Comparison of ENCODE assay signal across 27 mouse cellular contexts in genomic region chr5:135373601-135374000, GRCm38 (mm10). TPM values are rescaled to one million over a fixed set of nuclear protein-coding genes. Genes with fewer than 3 reads are reported as not detected.
DNase-seq lines count a peak whose midpoint lies in the region; ATAC-seq and TF ChIP-seq lines count a peak whose summit lies in the region.
"Had no signal": no experiment of that assay in that cellular context is flagged by ENCODE, and none has a peak within 500 bp of the region (broad histone marks: within the 10 kb centered on the region; RNA-seq: fewer than 3 reads in every experiment).

No protein-coding gene starts in this region.

- H3K36me3 ChIP-seq in intestine, postnatal 0 days (ENCODE audit: control insufficient read depth, insufficient read depth): peaks cover 62% of the 10 kb centered on the region
- peaks cover 35% of the 10 kb centered on the region for H3K36me3 ChIP-seq in intestine, embryonic 16.5 days (ENCODE audit: control insufficient read depth, insufficient read depth, low read length)
- H3K36me3 ChIP-seq in liver, postnatal 0 days (replicated peaks; ENCODE audit: insufficient read depth, low read length): peaks cover 44% of the 10 kb centered on the region
- peaks cover 53% of the 10 kb centered on the region for H3K36me3 ChIP-seq in liver, embryonic 11.5 days (ENCODE audit: control insufficient read depth, insufficient read depth, low read length)

- no peaks in the 10 kb centered on the region for H3K27me3 ChIP-seq in intestine, postnatal 0 days (replicated peaks; ENCODE audit: control insufficient read depth, insufficient read depth, low read length)
- no peaks in the 10 kb centered on the region for H3K27me3 ChIP-seq in intestine, embryonic 16.5 days (replicated peaks; ENCODE audit: control insufficient read depth, insufficient read depth, low read length)
- no peaks in the 10 kb centered on the region for H3K27me3 ChIP-seq in liver, postnatal 0 days (ENCODE audit: insufficient read depth, low read length)
- no peaks in the 10 kb centered on the region for H3K27me3 ChIP-seq in liver, embryonic 11.5 days (replicated peaks; ENCODE audit: control insufficient read depth, insufficient read depth, low read length)
- H3K27me3 ChIP-seq: forebrain, embryonic 15.5 days; heart, embryonic 15.5 days; liver, embryonic 13.5 days had no signal

- H3K9ac ChIP-seq in intestine, postnatal 0 days (ENCODE audit: low read depth, low read length): no peak overlapping the region
- H3K9ac ChIP-seq in intestine, embryonic 16.5 days (ENCODE audit: low read depth, low read length): no peak overlapping the region
- H3K9ac ChIP-seq in liver, postnatal 0 days (replicated peaks): no peak overlapping the region
- H3K9ac ChIP-seq in liver, embryonic 11.5 days (ENCODE audit: low read depth, low read length): no peak overlapping the region
- H3K9ac ChIP-seq: forebrain, embryonic 15.5 days; heart, embryonic 15.5 days; liver, embryonic 13.5 days had no signal

- H3K9me3 ChIP-seq in intestine, postnatal 0 days (ENCODE audit: control insufficient read depth): no peaks in the 10 kb centered on the region
- no peaks in the 10 kb centered on the region for H3K9me3 ChIP-seq in intestine, embryonic 16.5 days (ENCODE audit: control insufficient read depth, low read length)
- no peaks in the 10 kb centered on the region for H3K9me3 ChIP-seq in liver, postnatal 0 days (ENCODE audit: low read length)
- no peaks in the 10 kb centered on the region for H3K9me3 ChIP-seq in liver, embryonic 11.5 days (ENCODE audit: control insufficient read depth, low read length)
- H3K9me3 ChIP-seq: forebrain, embryonic 15.5 days; heart, embryonic 15.5 days; liver, embryonic 13.5 days had no signal

- no peak overlapping the region for H3K4me2 ChIP-seq in intestine, postnatal 0 days (replicated peaks; ENCODE audit: low read depth)
- no peak overlapping the region for H3K4me2 ChIP-seq in intestine, embryonic 16.5 days (ENCODE audit: low read depth, low read length)
- no peak overlapping the region for H3K4me2 ChIP-seq in liver, postnatal 0 days (ENCODE audit: low read depth, low read length)
- H3K4me2 ChIP-seq in liver, embryonic 11.5 days: no peak overlapping the region
- H3K4me2 ChIP-seq: forebrain, embryonic 15.5 days; heart, embryonic 15.5 days; liver, embryonic 13.5 days had no signal

- ATAC-seq in intestine, postnatal 0 days: no peak
- no peak for ATAC-seq in intestine, embryonic 16.5 days
- ATAC-seq in liver, postnatal 0 days: no peak
- ATAC-seq in liver, embryonic 11.5 days (replicated peaks; ENCODE audit: low FRiP score): no peak
- ATAC-seq: forebrain, embryonic 15.5 days; inflammation-experienced regulatory T-cells, adult 6 months; midbrain, embryonic 16.5 days had no signal

- peaks cover 4% of the 10 kb centered on the region; the same call in 1 of the 2 replicates for H3K4me1 ChIP-seq in intestine, postnatal 0 days (replicated peaks; ENCODE audit: control insufficient read depth, insufficient read depth, low read length)
- H3K4me1 ChIP-seq in intestine, embryonic 16.5 days (ENCODE audit: control insufficient read depth, insufficient read depth, low read length): peaks cover 7% of the 10 kb centered on the region
- H3K4me1 ChIP-seq in liver, postnatal 0 days (ENCODE audit: insufficient read depth): peaks cover 12% of the 10 kb centered on the region
- H3K4me1 ChIP-seq in liver, embryonic 11.5 days (replicated peaks; ENCODE audit: control insufficient read depth, insufficient read depth, low read length): peaks cover 11% of the 10 kb centered on the region

- H3K27ac ChIP-seq in intestine, postnatal 0 days (ENCODE audit: low read depth, low read length): 0 out of 2 replicates have a peak overlapping the region, but pooled peaks have one; percentile 8
- no peak overlapping the region for H3K27ac ChIP-seq in intestine, embryonic 16.5 days (ENCODE audit: low read length)
- no peak overlapping the region for H3K27ac ChIP-seq in liver, postnatal 0 days (ENCODE audit: low read depth)
- no peak overlapping the region for H3K27ac ChIP-seq in liver, embryonic 11.5 days (ENCODE audit: low read depth, low read length)
- H3K27ac ChIP-seq: forebrain, embryonic 15.5 days; heart, embryonic 15.5 days; hindbrain, embryonic 10.5 days; liver, embryonic 13.5 days had no signal

- no peak for TF ChIP-seq EP300 in liver, postnatal 0 days (IDR thresholded peaks at IDR 0.05; ENCODE audit: low read depth)

- no peak for DNase-seq in liver, postnatal 0 days
- no peak for DNase-seq in liver, embryonic 11.5 days (ENCODE audit: low spot score)
- DNase-seq in ES-CJ7 (ENCODE audit: low read depth, low spot score) (peak; percentile 64), ZHBTc4 (ENCODE audit: low read depth, low spot score) (peak; percentile 69)
- DNase-seq in adrenal gland, adult (ENCODE audit: inconsistent age in 2 of 2, low spot score in 1 of 2): no peak
- DNase-seq: adrenal gland, postnatal 10 days; cerebellum, postnatal 10 days; gastrocnemius, postnatal 10 days; heart, adult 11 months; layer of hippocampus, postnatal 36 days; liver, embryonic 13.5 days; lung, postnatal 10 days; right cerebral cortex, postnatal 14 days; thymus, adult 18-20 months; thymus, postnatal 4 days had no signal

- 0 out of 2 replicates have a peak, but pooled peaks have one; percentile 11 for TF ChIP-seq CTCF in intestine, postnatal 0 days (IDR thresholded peaks at IDR 0.05; ENCODE audit: low read depth)
- TF ChIP-seq CTCF in liver, postnatal 0 days (IDR thresholded peaks at IDR 0.05; ENCODE audit: low read depth): 0 out of 2 replicates have a peak, but pooled peaks have one; percentile 24

- no peak overlapping the region for H3K4me3 ChIP-seq in intestine, postnatal 0 days (ENCODE audit: low read depth, low read length)
- no peak overlapping the region for H3K4me3 ChIP-seq in intestine, embryonic 16.5 days (ENCODE audit: low read length)
- no peak overlapping the region for H3K4me3 ChIP-seq in liver, postnatal 0 days (ENCODE audit: low read depth, low read length)
- H3K4me3 ChIP-seq in liver, embryonic 11.5 days (ENCODE audit: low read depth, low read length): no peak overlapping the region
- H3K4me3 ChIP-seq: forebrain, embryonic 15.5 days; heart, embryonic 15.5 days; hindbrain, embryonic 10.5 days; liver, embryonic 13.5 days had no signal

- WGBS in intestine, postnatal 0 days: 98% methylated on average over 5 of the region's 5 CpGs
- 92% methylated on average over 5 of the region's 5 CpGs for WGBS in intestine, embryonic 16.5 days
- WGBS in liver, postnatal 0 days (ENCODE audit: insufficient replicate concordance): 91% methylated on average over 5 of the region's 5 CpGs
- 94% methylated on average over 5 of the region's 5 CpGs for WGBS in liver, embryonic 11.5 days

RNA-seq across cellular contexts. Expression of gene Nsun5, which starts 3.8 kb away (rescaled TPM):
- 9.8 and 12.0 TPM in 2 replicates for polyA plus RNA-seq in intestine, postnatal 0 days (2015; fragmentation: Nextera tagmentation; extraction: Ambion mirVana)
- 30.2 and 34.7 TPM in 2 replicates for polyA plus RNA-seq in intestine, embryonic 16.5 days (2015; fragmentation: Nextera tagmentation; extraction: Ambion mirVana)
- polyA plus RNA-seq in liver, postnatal 0 days (2015; fragmentation: Nextera tagmentation; extraction: Ambion mirVana): 9.4 and 10.0 TPM in 2 replicates
- polyA plus RNA-seq in liver, embryonic 11.5 days (2014; fragmentation: Nextera tagmentation; extraction: Ambion mirVana): 32.7 and 42.2 TPM in 2 replicates

RNA-seq across cellular contexts. Expression of gene Trim50, which starts 20.5 kb away (rescaled TPM):
- 0.24 and 0.30 TPM in 2 replicates for polyA plus RNA-seq in intestine, postnatal 0 days (2015; fragmentation: Nextera tagmentation; extraction: Ambion mirVana)
- polyA plus RNA-seq in intestine, embryonic 16.5 days (2015; fragmentation: Nextera tagmentation; extraction: Ambion mirVana): 0.18 and 0.32 TPM in 2 replicates
- not detected in 2 replicates for polyA plus RNA-seq in liver, postnatal 0 days (2015; fragmentation: Nextera tagmentation; extraction: Ambion mirVana)
- not detected in 2 replicates for polyA plus RNA-seq in liver, embryonic 11.5 days (2014; fragmentation: Nextera tagmentation; extraction: Ambion mirVana)
- polyA plus RNA-seq: brain, embryonic 14.5 days; embryonic facial prominence, embryonic 14.5 days; forebrain, embryonic 15.5 days; heart, embryonic 15.5 days; inflammation-experienced regulatory T-cells, adult 6 months; kidney, embryonic 14.5 days; liver, embryonic 13.5 days; midbrain, embryonic 16.5 days; stomach, embryonic 14.5 days had no signal

RNA-seq across cellular contexts. Expression of gene Pom121, which starts 20.7 kb away (rescaled TPM):
- polyA plus RNA-seq in intestine, postnatal 0 days (2015; fragmentation: Nextera tagmentation; extraction: Ambion mirVana): 5.2 and 5.3 TPM in 2 replicates
- polyA plus RNA-seq in intestine, embryonic 16.5 days (2015; fragmentation: Nextera tagmentation; extraction: Ambion mirVana): 6.9 and 7.5 TPM in 2 replicates
- 3.2 and 3.5 TPM in 2 replicates for polyA plus RNA-seq in liver, postnatal 0 days (2015; fragmentation: Nextera tagmentation; extraction: Ambion mirVana)
- 18.0 and 19.7 TPM in 2 replicates for polyA plus RNA-seq in liver, embryonic 11.5 days (2014; fragmentation: Nextera tagmentation; extraction: Ambion mirVana)

RNA-seq across cellular contexts. Expression of gene Fkbp6, which starts 23.8 kb away (rescaled TPM):
- polyA plus RNA-seq in intestine, postnatal 0 days (2015; fragmentation: Nextera tagmentation; extraction: Ambion mirVana): 0.12 and 0.34 TPM in 2 replicates
- 0.47 and 0.48 TPM in 2 replicates for polyA plus RNA-seq in intestine, embryonic 16.5 days (2015; fragmentation: Nextera tagmentation; extraction: Ambion mirVana)
- polyA plus RNA-seq in liver, postnatal 0 days (2015; fragmentation: Nextera tagmentation; extraction: Ambion mirVana): not detected in 2 replicates
- polyA plus RNA-seq in liver, embryonic 11.5 days (2014; fragmentation: Nextera tagmentation; extraction: Ambion mirVana): 0.40 TPM in 1 of 2 replicates, not detected in the other
- polyA plus RNA-seq: embryonic facial prominence, embryonic 14.5 days; heart, embryonic 15.5 days; inflammation-experienced regulatory T-cells, adult 6 months; kidney, embryonic 14.5 days; liver, embryonic 13.5 days; spleen, adult 2 months; stomach, embryonic 14.5 days had no signal

Comparison
In these comparisons a context has a peak if more than half of its experiments do, and no peak if none do; other contexts are left out.
1. DNase-seq: peak in ES-CJ7 (single experiment) and ZHBTc4 (single experiment); none in liver, postnatal 0 days (single experiment), liver, embryonic 11.5 days (single experiment) and adrenal gland, adult (0 of 2).